ENCODE assay signal across 10 mouse cellular contexts in genomic region chr2:165740982-165741381, GRCm38 (mm10).
DNase-seq lines count a peak whose midpoint lies in the region; ATAC-seq and TF ChIP-seq lines count a peak whose summit lies in the region.
"Had no signal": no experiment of that assay in that cellular context is flagged by ENCODE, and none has a peak within 500 bp of the region (broad histone marks: within the 10 kb centered on the region; RNA-seq: fewer than 3 reads in every experiment).

No protein-coding gene starts in this region.

- TF ChIP-seq CTCF in brain, embryonic 14.5 days (IDR thresholded peaks at IDR 0.05; ENCODE audit: borderline replicate concordance, extremely low read depth, insufficient read depth, insufficient read length) = no peak
- no peak for TF ChIP-seq CTCF in left cerebral cortex, adult 2 months (IDR thresholded peaks at IDR 0.05)

- H3K9ac ChIP-seq in embryonic facial prominence, embryonic 14.5 days (ENCODE audit: low read depth, low read length) = no peak overlapping the region

- DNase-seq in kidney, postnatal 10 days = peak; percentile 38
- no peak for DNase-seq in kidney, adult 11 months
- peak; percentile 67 for DNase-seq in brain, embryonic 14.5 days (ENCODE audit: low read depth)
- DNase-seq in embryonic facial prominence, embryonic 14.5 days (ENCODE audit: low spot score) = peak; percentile 87
- DNase-seq in mesoderm, embryonic 11.5 days (ENCODE audit: low read depth, low spot score) = peak; percentile 48
- DNase-seq in left cerebral cortex, adult 11 months (ENCODE audit: low spot score) = no peak
- DNase-seq in left cerebral cortex, adult 2 months (ENCODE audit: extremely low spot score in 1 of 2, low spot score in 2 of 2) = no peak
- DNase-seq in adrenal gland, postnatal 14 days = no peak
- DNase-seq: lung, postnatal 36 days had no signal

- H3K36me3 ChIP-seq in embryonic facial prominence, embryonic 14.5 days (ENCODE audit: control insufficient read depth, insufficient read depth, low read length) = no peaks in the 10 kb centered on the region

- H3K9me3 ChIP-seq in embryonic facial prominence, embryonic 14.5 days (ENCODE audit: control insufficient read depth, low read length) = no peaks in the 10 kb centered on the region

- H3K4me3 ChIP-seq in embryonic facial prominence, embryonic 14.5 days (ENCODE audit: low read depth, low read length) = no peak overlapping the region
- no peak overlapping the region for H3K4me3 ChIP-seq in left cerebral cortex, adult 2 months
- H3K4me3 ChIP-seq: erythroblast, embryonic 14.5 days had no signal

- 10% methylated on average over 9 of the region's 9 CpGs for WGBS in embryonic facial prominence, embryonic 14.5 days

- H3K27me3 ChIP-seq in embryonic facial prominence, embryonic 14.5 days (replicated peaks; ENCODE audit: control insufficient read depth, insufficient read depth, low read length) = no peaks in the 10 kb centered on the region

- intact Hi-C loops in left cerebral cortex, adult 2 months (cut with DNase I) = no loop called here

- peak; percentile 30; the same call in 1 of the 2 replicates for ATAC-seq in embryonic facial prominence, embryonic 14.5 days (ENCODE audit: low read depth)

- H3K4me2 ChIP-seq in embryonic facial prominence, embryonic 14.5 days (ENCODE audit: low read depth, low read length) = peak overlapping the region; percentile 23; the same call in 1 of the 2 replicates

- H3K27ac ChIP-seq in embryonic facial prominence, embryonic 14.5 days (replicated peaks; ENCODE audit: low read depth, low read length) = peak overlapping the region; percentile 31
- no peak overlapping the region for H3K27ac ChIP-seq in left cerebral cortex, adult 2 months

- TF ChIP-seq POLR2A in brain, embryonic 14.5 days (IDR thresholded peaks at IDR 0.05; ENCODE audit: borderline replicate concordance, extremely low read depth, insufficient read depth, insufficient read length, poor library complexity, severe bottlenecking) = no peak

- H3K4me1 ChIP-seq in embryonic facial prominence, embryonic 14.5 days (ENCODE audit: control insufficient read depth, insufficient read depth, low read length) = peaks cover 14% of the 10 kb centered on the region; the same call in 1 of the 2 replicates

Comparison
In these comparisons a context has a peak if more than half of its experiments do, and no peak if none do; other contexts are left out.
1. DNase-seq: peak in kidney, postnatal 10 days (single experiment), brain, embryonic 14.5 days (single experiment), embryonic facial prominence, embryonic 14.5 days (single experiment) and mesoderm, embryonic 11.5 days (single experiment); none in kidney, adult 11 months (single experiment), left cerebral cortex, adult 11 months (single experiment), left cerebral cortex, adult 2 months (0 of 2) and adrenal gland, postnatal 14 days (single experiment).